Comparison of ENCODE assay signal across 29 mouse cellular contexts in the genomic region with DNA sequence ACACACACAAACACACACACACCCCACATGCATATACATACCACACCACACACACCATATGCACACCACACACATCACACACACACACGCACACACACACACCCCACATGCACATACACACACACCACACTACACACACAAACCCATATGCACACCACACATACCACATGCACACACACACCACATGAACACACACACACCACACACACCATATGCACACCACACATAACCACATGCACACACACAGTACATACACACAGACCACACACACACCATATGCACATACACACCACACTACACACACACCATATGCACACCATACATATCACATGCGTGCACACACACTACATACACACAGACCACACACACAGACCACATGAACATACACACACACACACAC. TPM values are rescaled to one million over a fixed set of nuclear protein-coding genes. Genes with fewer than 3 reads are reported as not detected.
DNase-seq lines count a peak whose midpoint lies in the region; ATAC-seq and TF ChIP-seq lines count a peak whose summit lies in the region.
"Had no signal": no experiment of that assay in that cellular context is flagged by ENCODE, and none has a peak within 500 bp of the region (broad histone marks: within the 10 kb centered on the region; RNA-seq: fewer than 3 reads in every experiment).

No protein-coding gene starts in this region.

- no peak for DNase-seq in heart, postnatal 25 days (ENCODE audit: low spot score)
- DNase-seq in hindbrain, postnatal 0 days (ENCODE audit: low spot score): no peak
- DNase-seq in midbrain, embryonic 11.5 days (ENCODE audit: low spot score, missing footprints): no peak
- no peak for DNase-seq in MEL (ENCODE audit: low read depth, low spot score)
- DNase-seq in left cerebral cortex, postnatal 36 days (ENCODE audit: low spot score in 2 of 2): no peak
- DNase-seq: adrenal gland, adult 8-10 months; adrenal gland, postnatal 25 days; cerebellum, adult 11-12 months; cerebellum, adult 8-10 months; cerebellum, postnatal 10 days; cerebellum, postnatal 36 days; embryo, embryonic 11 days; gastrocnemius, postnatal 10 days; heart, postnatal 36 days had no signal

- no peak overlapping the region for H3K27ac ChIP-seq in heart, embryonic 14.5 days (replicated peaks in 1 of 2; ENCODE audit: control insufficient read depth in 1 of 2, insufficient read depth in 1 of 2, low read depth in 2 of 2, low read length in 2 of 2)
- H3K27ac ChIP-seq in hindbrain, postnatal 0 days: no peak overlapping the region
- H3K27ac ChIP-seq in hindbrain, embryonic 13.5 days: no peak overlapping the region
- no peak overlapping the region for H3K27ac ChIP-seq in midbrain, embryonic 15.5 days
- no peak overlapping the region for H3K27ac ChIP-seq in midbrain, embryonic 11.5 days (ENCODE audit: low read depth, low read length)
- no peak overlapping the region for H3K27ac ChIP-seq in MEL (ENCODE audit: control insufficient read depth, low read depth, low read length)
- H3K27ac ChIP-seq: embryonic facial prominence, embryonic 10.5 days; embryonic facial prominence, embryonic 13.5 days; forebrain, embryonic 15.5 days; heart, adult 2 months; heart, embryonic 10.5 days; heart, embryonic 13.5 days; hindbrain, embryonic 12.5 days; intestine, embryonic 15.5 days had no signal

- H3K4me2 ChIP-seq in heart, embryonic 14.5 days (ENCODE audit: low read length): no peak overlapping the region
- H3K4me2 ChIP-seq in hindbrain, postnatal 0 days (ENCODE audit: low read depth, low read length): no peak overlapping the region
- H3K4me2 ChIP-seq in hindbrain, embryonic 13.5 days: no peak overlapping the region
- H3K4me2 ChIP-seq in midbrain, embryonic 15.5 days: no peak overlapping the region
- no peak overlapping the region for H3K4me2 ChIP-seq in midbrain, embryonic 11.5 days
- H3K4me2 ChIP-seq: embryonic facial prominence, embryonic 13.5 days; forebrain, embryonic 15.5 days; heart, embryonic 13.5 days; hindbrain, embryonic 12.5 days; intestine, embryonic 15.5 days had no signal

- no peaks in the 10 kb centered on the region for H3K79me2 ChIP-seq in MEL (ENCODE audit: control insufficient read depth, insufficient read depth, low read length, poor library complexity)

- TF ChIP-seq CTCF in hindbrain, postnatal 0 days (IDR thresholded peaks at IDR 0.05; ENCODE audit: low read depth): no peak
- no peak for TF ChIP-seq CTCF in MEL (IDR thresholded peaks at IDR 0.05 in 2 of 3, conservative IDR thresholded peaks at IDR 0.05 in 1 of 3; ENCODE audit: control insufficient read depth in 1 of 3, insufficient read depth in 1 of 3, low read depth in 2 of 3, low read length in 3 of 3, poor library complexity in 1 of 3, severe bottlenecking in 1 of 3)

- H3K4me1 ChIP-seq in heart, embryonic 14.5 days (ENCODE audit: control insufficient read depth in 2 of 2, insufficient read depth in 2 of 2, low read length in 2 of 2): no peaks in the 10 kb centered on the region
- H3K4me1 ChIP-seq in hindbrain, postnatal 0 days (ENCODE audit: insufficient read depth, low read length): no peaks in the 10 kb centered on the region
- 0 out of 2 replicates have a peak, but pooled peaks cover 6% of the 10 kb centered on the region for H3K4me1 ChIP-seq in hindbrain, embryonic 13.5 days (replicated peaks)
- peaks cover 12% of the 10 kb centered on the region for H3K4me1 ChIP-seq in midbrain, embryonic 15.5 days
- H3K4me1 ChIP-seq in midbrain, embryonic 11.5 days (ENCODE audit: control insufficient read depth, insufficient read depth, low read length): no peaks in the 10 kb centered on the region
- no peaks in the 10 kb centered on the region for H3K4me1 ChIP-seq in MEL (ENCODE audit: control insufficient read depth in 1 of 2, insufficient read depth in 2 of 2, low read length in 2 of 2)
- H3K4me1 ChIP-seq: embryonic facial prominence, embryonic 10.5 days; embryonic facial prominence, embryonic 13.5 days; forebrain, embryonic 15.5 days; heart, embryonic 10.5 days; heart, embryonic 13.5 days; hindbrain, embryonic 12.5 days; intestine, embryonic 15.5 days had no signal

- WGBS in heart, embryonic 14.5 days: 88% methylated on average over 2 of the region's 2 CpGs
- WGBS in hindbrain, postnatal 0 days: 98% methylated on average over 2 of the region's 2 CpGs
- 100% methylated on average over 2 of the region's 2 CpGs for WGBS in hindbrain, embryonic 13.5 days
- WGBS in midbrain, embryonic 15.5 days: 96% methylated on average over 2 of the region's 2 CpGs
- 93% methylated on average over 2 of the region's 2 CpGs for WGBS in midbrain, embryonic 11.5 days

- no peaks in the 10 kb centered on the region for H3K9me3 ChIP-seq in heart, embryonic 14.5 days (ENCODE audit: control insufficient read depth, low read length)
- no peaks in the 10 kb centered on the region for H3K9me3 ChIP-seq in hindbrain, postnatal 0 days (ENCODE audit: low read length)
- H3K9me3 ChIP-seq in hindbrain, embryonic 13.5 days: no peaks in the 10 kb centered on the region
- no peaks in the 10 kb centered on the region for H3K9me3 ChIP-seq in midbrain, embryonic 15.5 days
- no peaks in the 10 kb centered on the region for H3K9me3 ChIP-seq in midbrain, embryonic 11.5 days (ENCODE audit: control insufficient read depth, low read length)
- no peaks in the 10 kb centered on the region for H3K9me3 ChIP-seq in MEL (replicated peaks; ENCODE audit: insufficient read depth, low read length)
- H3K9me3 ChIP-seq: embryonic facial prominence, embryonic 10.5 days; embryonic facial prominence, embryonic 13.5 days; forebrain, embryonic 15.5 days; heart, embryonic 10.5 days; heart, embryonic 13.5 days; hindbrain, embryonic 12.5 days; intestine, embryonic 15.5 days had no signal

- H3K27me3 ChIP-seq in heart, embryonic 14.5 days (ENCODE audit: control insufficient read depth, insufficient read depth, low read length): no peaks in the 10 kb centered on the region
- no peaks in the 10 kb centered on the region for H3K27me3 ChIP-seq in hindbrain, postnatal 0 days (ENCODE audit: insufficient read depth, low read length)
- no peaks in the 10 kb centered on the region for H3K27me3 ChIP-seq in hindbrain, embryonic 13.5 days
- H3K27me3 ChIP-seq in midbrain, embryonic 15.5 days (replicated peaks): no peaks in the 10 kb centered on the region
- no peaks in the 10 kb centered on the region; the same call in 1 of the 2 replicates for H3K27me3 ChIP-seq in midbrain, embryonic 11.5 days (ENCODE audit: control insufficient read depth, insufficient read depth, low read length)
- H3K27me3 ChIP-seq in MEL (ENCODE audit: control insufficient read depth in 1 of 2, insufficient read depth in 2 of 2, low read length in 2 of 2): no peaks in the 10 kb centered on the region
- H3K27me3 ChIP-seq: forebrain, embryonic 15.5 days; intestine, embryonic 15.5 days had no signal

- no peak for TF ChIP-seq POLR2A in MEL (IDR thresholded peaks at IDR 0.05; ENCODE audit: control insufficient read depth in 1 of 2, insufficient read depth in 1 of 2, low read depth in 1 of 2, low read length in 2 of 2, poor library complexity in 1 of 2)

- 0 out of 2 replicates have a peak, but pooled peaks have one; percentile 35 for ATAC-seq in heart, embryonic 14.5 days (ENCODE audit: insufficient number of reproducible peaks, insufficient read depth, low FRiP score, low read depth)
- ATAC-seq in hindbrain, postnatal 0 days: peak; percentile 52; the same call in 1 of the 2 replicates
- ATAC-seq in hindbrain, embryonic 13.5 days (ENCODE audit: low FRiP score): no peak
- peak; percentile 24; the same call in 1 of the 2 replicates for ATAC-seq in midbrain, embryonic 15.5 days (replicated peaks)
- no peak for ATAC-seq in midbrain, embryonic 11.5 days (ENCODE audit: low FRiP score)
- ATAC-seq: activated CD4-positive, CD25-positive, alpha-beta regulatory T cell, adult 4 months; CD4-positive, CD25-positive, alpha-beta regulatory T cell, adult 4 months; forebrain, embryonic 15.5 days; intestine, embryonic 15.5 days had no signal

- H3K36me3 ChIP-seq in heart, embryonic 14.5 days (ENCODE audit: control insufficient read depth, insufficient read depth, low read length): no peaks in the 10 kb centered on the region
- no peaks in the 10 kb centered on the region for H3K36me3 ChIP-seq in hindbrain, postnatal 0 days (ENCODE audit: insufficient read depth, low read length)
- H3K36me3 ChIP-seq in hindbrain, embryonic 13.5 days: no peaks in the 10 kb centered on the region
- H3K36me3 ChIP-seq in midbrain, embryonic 15.5 days (replicated peaks): no peaks in the 10 kb centered on the region
- H3K36me3 ChIP-seq in midbrain, embryonic 11.5 days (ENCODE audit: control insufficient read depth, insufficient read depth, low read length): no peaks in the 10 kb centered on the region
- H3K36me3 ChIP-seq in MEL (ENCODE audit: control insufficient read depth in 1 of 2, insufficient read depth in 2 of 2, low read length in 2 of 2): no peaks in the 10 kb centered on the region
- H3K36me3 ChIP-seq: embryonic facial prominence, embryonic 10.5 days; embryonic facial prominence, embryonic 13.5 days; forebrain, embryonic 15.5 days; heart, embryonic 10.5 days; heart, embryonic 13.5 days; hindbrain, embryonic 12.5 days; intestine, embryonic 15.5 days had no signal

- no peak overlapping the region for H3K4me3 ChIP-seq in heart, embryonic 14.5 days (ENCODE audit: control insufficient read depth in 1 of 2, insufficient read depth in 1 of 2, low read depth in 1 of 2, low read length in 2 of 2)
- no peak overlapping the region for H3K4me3 ChIP-seq in hindbrain, postnatal 0 days (ENCODE audit: low read length)
- H3K4me3 ChIP-seq in hindbrain, embryonic 13.5 days: no peak overlapping the region
- no peak overlapping the region for H3K4me3 ChIP-seq in midbrain, embryonic 15.5 days
- no peak overlapping the region for H3K4me3 ChIP-seq in midbrain, embryonic 11.5 days (ENCODE audit: low read depth, low read length)
- no peak overlapping the region for H3K4me3 ChIP-seq in MEL (ENCODE audit: control insufficient read depth in 1 of 2, insufficient read depth in 1 of 2, low read depth in 2 of 2, low read length in 2 of 2)
- H3K4me3 ChIP-seq: embryonic facial prominence, embryonic 10.5 days; embryonic facial prominence, embryonic 13.5 days; erythroblast, embryonic 14.5 days; forebrain, embryonic 15.5 days; heart, adult 2 months; heart, embryonic 10.5 days; heart, embryonic 13.5 days; hindbrain, embryonic 12.5 days; intestine, embryonic 15.5 days had no signal

- no peak overlapping the region for H3K9ac ChIP-seq in heart, embryonic 14.5 days (ENCODE audit: low read length)
- no peak overlapping the region for H3K9ac ChIP-seq in hindbrain, postnatal 0 days (replicated peaks; ENCODE audit: low read length)
- no peak overlapping the region for H3K9ac ChIP-seq in hindbrain, embryonic 13.5 days
- no peak overlapping the region for H3K9ac ChIP-seq in midbrain, embryonic 15.5 days
- H3K9ac ChIP-seq in midbrain, embryonic 11.5 days (ENCODE audit: low read length): no peak overlapping the region
- no peak overlapping the region for H3K9ac ChIP-seq in MEL (ENCODE audit: control insufficient read depth, low read depth, low read length, poor library complexity, severe bottlenecking)
- H3K9ac ChIP-seq: embryonic facial prominence, embryonic 13.5 days; forebrain, embryonic 15.5 days; heart, embryonic 13.5 days; hindbrain, embryonic 12.5 days; intestine, embryonic 15.5 days had no signal

- intact Hi-C loops in heart, postnatal 25 days (cut with DNase I): no loop called here
- intact Hi-C loops in left cerebral cortex, postnatal 36 days (cut with DNase I): no loop called here

- no peak for TF ChIP-seq RAD21 in MEL (IDR thresholded peaks at IDR 0.05; ENCODE audit: low read depth, low read length)

- TF ChIP-seq EP300 in MEL (IDR thresholded peaks at IDR 0.05; ENCODE audit: low read depth in 1 of 2, low read length in 2 of 2): no peak

RNA-seq across cellular contexts. Expression of a gene that starts 32.4 kb away (rescaled TPM):
- 8.3 and 9.3 TPM in 2 replicates for polyA plus RNA-seq in heart, embryonic 14.5 days (2014; fragmentation: Nextera tagmentation; extraction: Ambion mirVana)
- 1 to 10 TPM; 4.5 to 4.7 TPM for total RNA-seq in heart, postnatal 25 days (2021)
- total RNA-seq in hindbrain, postnatal 0 days (2014; rRNA removed): 25.4 and 27.3 TPM in 2 replicates
- 35.8 and 36.5 TPM in 2 replicates for polyA plus RNA-seq in hindbrain, postnatal 0 days (2015; fragmentation: Nextera tagmentation; extraction: Ambion mirVana)
- polyA plus RNA-seq in hindbrain, embryonic 13.5 days (2015; fragmentation: Nextera tagmentation; extraction: Ambion mirVana): 68.1 and 71.4 TPM in 2 replicates
- polyA plus RNA-seq in midbrain, embryonic 15.5 days (2015; fragmentation: Nextera tagmentation; extraction: Ambion mirVana): 61.2 and 62.8 TPM in 2 replicates
- 85.9 and 96.4 TPM in 2 replicates for polyA plus RNA-seq in midbrain, embryonic 11.5 days (2014; fragmentation: Nextera tagmentation; extraction: Ambion mirVana)
- 5.7 TPM in 2 replicates for total RNA-seq in MEL (2012; rRNA removed)
- 10 to 100 TPM in 1 of 2 experiments, not detected in 1; 10.8 TPM for polyA plus RNA-seq in MEL (2012; ENCODE audit: insufficient read depth in 1 of 2, insufficient read length in 2 of 2, low read depth in 1 of 2, low replicate concordance in 2 of 2, missing spikeins in 1 of 2)
- 1 to 10 TPM; 7.5 to 8.9 TPM for total RNA-seq in left cerebral cortex, postnatal 36 days (2021)

RNA-seq across cellular contexts. Expression of a gene that starts 36.6 kb away (rescaled TPM):
- 0.32 TPM in 1 of 2 replicates, not detected in the other for polyA plus RNA-seq in heart, embryonic 14.5 days (2014; fragmentation: Nextera tagmentation; extraction: Ambion mirVana)
- total RNA-seq in heart, postnatal 25 days (2021): under 1 TPM; 0.13 to 0.39 TPM
- 0.10 and 0.14 TPM in 2 replicates for total RNA-seq in hindbrain, postnatal 0 days (2014; rRNA removed)
- 0.28 and 0.29 TPM in 2 replicates for polyA plus RNA-seq in hindbrain, postnatal 0 days (2015; fragmentation: Nextera tagmentation; extraction: Ambion mirVana)
- 0.35 and 0.64 TPM in 2 replicates for polyA plus RNA-seq in hindbrain, embryonic 13.5 days (2015; fragmentation: Nextera tagmentation; extraction: Ambion mirVana)
- polyA plus RNA-seq in midbrain, embryonic 15.5 days (2015; fragmentation: Nextera tagmentation; extraction: Ambion mirVana): 0.18 and 0.23 TPM in 2 replicates
- polyA plus RNA-seq in midbrain, embryonic 11.5 days (2014; fragmentation: Nextera tagmentation; extraction: Ambion mirVana): 0.12 and 0.37 TPM in 2 replicates
- total RNA-seq in MEL (2012; rRNA removed): not detected in 2 replicates
- not detected for polyA plus RNA-seq in MEL (2012; ENCODE audit: insufficient read depth in 1 of 2, insufficient read length in 2 of 2, low read depth in 1 of 2, low replicate concordance in 2 of 2, missing spikeins in 1 of 2)
- total RNA-seq in left cerebral cortex, postnatal 36 days (2021): under 1 TPM in 1 of 2 experiments, not detected in 1; 0.16 TPM
- total RNA-seq: adrenal gland, postnatal 25 days; granulocyte monocyte progenitor cell, adult 5-6 weeks had no signal
- polyA plus RNA-seq: activated CD4-positive, CD25-positive, alpha-beta regulatory T cell, adult 4 months; CD4-positive, CD25-positive, alpha-beta regulatory T cell, adult 4 months; erythroblast, embryonic 14.5 days; forebrain, embryonic 15.5 days had no signal

RNA-seq across cellular contexts. Expression of a gene that starts 48.7 kb away (rescaled TPM):
- 0.09 and 0.22 TPM in 2 replicates for polyA plus RNA-seq in heart, embryonic 14.5 days (2014; fragmentation: Nextera tagmentation; extraction: Ambion mirVana)
- total RNA-seq in heart, postnatal 25 days (2021): 1 to 10 TPM; 1.8 to 1.9 TPM
- 2.7 and 3.1 TPM in 2 replicates for total RNA-seq in hindbrain, postnatal 0 days (2014; rRNA removed)
- polyA plus RNA-seq in hindbrain, postnatal 0 days (2015; fragmentation: Nextera tagmentation; extraction: Ambion mirVana): 2.6 and 2.7 TPM in 2 replicates
- 0.55 and 1.2 TPM in 2 replicates for polyA plus RNA-seq in hindbrain, embryonic 13.5 days (2015; fragmentation: Nextera tagmentation; extraction: Ambion mirVana)
- polyA plus RNA-seq in midbrain, embryonic 15.5 days (2015; fragmentation: Nextera tagmentation; extraction: Ambion mirVana): 1.3 and 2.2 TPM in 2 replicates
- polyA plus RNA-seq in midbrain, embryonic 11.5 days (2014; fragmentation: Nextera tagmentation; extraction: Ambion mirVana): 0.64 and 0.88 TPM in 2 replicates
- total RNA-seq in MEL (2012; rRNA removed): 11.1 and 14.8 TPM in 2 replicates
- polyA plus RNA-seq in MEL (2012; ENCODE audit: insufficient read depth in 1 of 2, insufficient read length in 2 of 2, low read depth in 1 of 2, low replicate concordance in 2 of 2, missing spikeins in 1 of 2): 10 to 100 TPM in 1 of 2 experiments, not detected in 1; 17.0 TPM
- total RNA-seq in left cerebral cortex, postnatal 36 days (2021): 1 to 10 TPM; 2.2 to 3.2 TPM
- total RNA-seq: granulocyte monocyte progenitor cell, adult 5-6 weeks had no signal

Comparison
In these comparisons a context has a peak if more than half of its experiments do, and no peak if none do; other contexts are left out.
1. ATAC-seq: peak in heart, embryonic 14.5 days (single experiment), hindbrain, postnatal 0 days (single experiment) and midbrain, embryonic 15.5 days (single experiment); none in hindbrain, embryonic 13.5 days (single experiment) and midbrain, embryonic 11.5 days (single experiment).